Mouse (Mus musculus) ES-CJ7 (cell line): ENCODE results near the gene C1qtnf3.

Experiments
- DNase-seq: peaks from one replicate; pipeline ENCODE4 v3.0.0; 2011; ENCODE audit warnings: low read depth, low spot score

C1qtnf3 gene

DNA sequence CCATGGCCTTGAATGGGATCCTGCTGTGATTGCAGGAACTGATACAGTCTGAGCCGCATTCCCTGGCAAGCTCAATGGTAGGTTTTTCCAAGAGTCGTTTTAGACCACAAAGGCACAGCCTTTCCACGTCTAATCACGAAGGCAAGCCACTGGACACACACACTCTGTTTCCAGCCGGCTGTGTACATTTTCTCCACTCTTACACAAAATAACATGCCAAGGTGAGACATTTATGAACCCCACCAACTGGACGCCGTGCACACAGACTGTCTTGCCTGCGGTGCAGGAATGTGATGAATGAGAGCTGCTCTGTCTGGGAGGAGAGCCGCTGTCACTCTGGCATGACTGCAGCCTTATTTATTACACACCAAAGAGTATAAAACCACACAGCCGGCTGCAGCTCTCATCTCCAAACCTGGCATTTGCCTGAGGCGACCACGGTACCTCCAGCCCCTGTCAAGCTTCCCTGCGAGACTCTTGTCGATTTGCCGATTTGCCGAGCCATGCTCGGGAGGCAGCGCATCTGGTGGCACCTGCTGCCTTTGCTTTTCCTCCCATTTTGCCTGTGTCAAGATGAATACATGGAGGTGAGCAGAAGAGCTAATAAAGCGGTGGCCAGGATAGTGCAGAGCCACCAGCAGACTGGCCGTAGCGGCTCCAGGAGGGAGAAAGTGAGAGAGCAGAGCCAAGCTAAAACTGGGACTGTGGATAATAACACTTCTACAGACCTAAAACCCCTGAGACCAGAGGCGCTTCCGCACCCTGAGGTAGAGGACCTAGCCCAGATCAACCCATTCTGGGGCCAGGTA is at the start of gene C1qtnf3:
C1qtnf3 (plus strand) TSS at position 382 of the 809 bp plus-strand sequence.
- DNase-seq: peak; percentile 21

DNA sequence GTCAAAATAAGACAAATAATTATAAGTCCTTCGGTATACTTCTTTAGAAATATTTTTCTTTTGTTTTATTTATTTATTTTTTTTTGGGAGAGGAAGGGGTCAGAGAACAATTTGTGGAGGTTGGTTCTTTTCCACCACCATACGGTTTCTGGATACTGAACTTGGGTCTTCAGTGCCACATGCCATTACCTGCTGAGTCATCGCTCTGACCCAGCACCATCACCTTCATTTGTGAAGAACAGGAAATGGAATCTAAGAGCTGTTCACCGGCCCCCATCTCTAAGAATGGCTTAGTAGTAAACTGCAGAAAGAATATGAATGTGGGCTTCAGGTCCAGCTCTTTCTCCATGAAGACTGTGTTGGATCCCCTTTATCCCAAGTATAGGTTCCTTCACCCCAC is 49.8 kb upstream of the C1qtnf3 start:
- DNase-seq: no peak

DNA sequence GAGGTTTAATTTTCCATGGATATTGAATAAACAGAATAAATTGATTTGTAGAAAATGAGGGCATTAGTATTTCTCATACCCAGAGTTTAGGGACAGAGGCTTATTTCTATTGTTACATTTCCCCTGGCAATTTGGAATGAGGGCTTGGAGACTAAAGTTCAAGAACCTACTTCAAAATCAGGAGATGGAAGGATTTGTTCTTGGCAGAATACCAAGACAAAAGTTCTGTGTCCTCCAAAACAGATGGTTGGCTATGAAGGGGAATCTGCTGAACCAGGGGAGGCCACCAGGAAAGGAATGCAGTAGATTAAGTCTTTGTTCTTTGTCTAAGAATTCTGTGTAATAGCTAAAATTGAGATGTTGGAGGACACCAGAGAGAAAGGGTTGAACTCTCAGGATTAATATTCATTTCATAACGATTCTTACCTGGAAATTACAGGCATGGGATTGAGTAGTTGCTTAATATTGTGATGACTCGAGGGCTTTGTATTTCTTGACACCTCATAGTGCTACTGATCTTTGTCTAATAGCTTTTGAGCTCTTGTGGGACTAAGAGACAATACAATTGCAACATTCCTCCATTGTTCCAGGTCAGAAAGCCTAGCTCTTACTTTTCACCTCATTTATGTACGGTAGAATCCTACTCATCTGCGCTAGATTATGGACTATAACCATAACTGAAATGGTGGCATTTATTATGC is 35.4 kb upstream of the C1qtnf3 start:
- no peak for DNase-seq

DNA sequence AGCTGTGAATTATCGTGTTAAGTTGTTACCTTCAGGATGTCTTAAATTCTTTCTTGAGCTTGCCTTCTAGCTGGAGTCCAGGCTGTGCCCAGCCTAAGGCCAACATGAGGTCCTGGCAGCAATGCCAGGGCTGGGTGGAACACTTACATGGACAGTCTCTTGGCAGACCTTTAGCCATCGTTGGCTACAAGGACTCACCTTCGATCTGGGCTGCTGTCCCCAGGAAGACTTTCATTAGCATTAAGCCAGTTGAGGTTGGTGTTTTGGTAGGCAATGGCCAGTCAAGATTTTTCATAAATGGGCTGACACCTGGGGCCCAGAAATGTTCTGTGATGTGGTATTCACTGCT is 34.8 kb upstream of the C1qtnf3 start:
- no peak for DNase-seq

DNA sequence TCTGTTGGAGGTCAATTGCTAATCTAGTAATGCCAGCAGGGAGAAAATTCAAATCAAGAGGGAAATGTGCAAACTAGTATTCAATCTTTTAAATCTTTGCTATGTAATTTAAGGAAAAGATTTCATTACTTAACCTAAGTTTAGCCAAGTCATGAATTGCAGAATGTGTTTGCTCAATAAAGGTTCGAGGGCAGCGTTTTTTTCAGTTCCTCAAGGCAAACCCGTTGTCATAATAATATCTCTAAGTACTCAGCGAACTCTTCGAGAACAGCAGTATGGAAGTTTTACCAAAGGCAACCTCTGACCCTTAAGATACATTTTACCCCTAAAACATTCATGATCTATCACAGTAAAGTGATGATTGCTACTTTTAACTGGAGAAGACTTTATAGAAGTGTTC is 31.9 kb upstream of the C1qtnf3 start:
- DNase-seq: no peak

- DNase-seq: peak; percentile 77
Measured at GRCm38 (mm10) chr15:10921064-10921463, 31.1 kb upstream of the C1qtnf3 start.

GRCm38 (mm10) chr15:10922061-10922460 is 30.1 kb upstream of the C1qtnf3 start:
- no peak for DNase-seq

- DNase-seq: no peak
Measured at GRCm38 (mm10) chr15:10922570-10922969, 29.6 kb upstream of the C1qtnf3 start.

- DNase-seq: no peak
Measured at GRCm38 (mm10) chr15:10923076-10923995, 28.8 kb upstream of the C1qtnf3 start.

- DNase-seq: no peak
Measured at GRCm38 (mm10) chr15:10927325-10927724, 24.8 kb upstream of the C1qtnf3 start.

GRCm38 (mm10) chr15:10928633-10929270 is 23.4 kb upstream of the C1qtnf3 start:
- DNase-seq: no peak

- no peak for DNase-seq
Measured at GRCm38 (mm10) chr15:10933930-10934329, 18.2 kb upstream of the C1qtnf3 start.

GRCm38 (mm10) chr15:10940148-10941108 is 11.7 kb upstream of the C1qtnf3 start:
- no peak for DNase-seq

DNA sequence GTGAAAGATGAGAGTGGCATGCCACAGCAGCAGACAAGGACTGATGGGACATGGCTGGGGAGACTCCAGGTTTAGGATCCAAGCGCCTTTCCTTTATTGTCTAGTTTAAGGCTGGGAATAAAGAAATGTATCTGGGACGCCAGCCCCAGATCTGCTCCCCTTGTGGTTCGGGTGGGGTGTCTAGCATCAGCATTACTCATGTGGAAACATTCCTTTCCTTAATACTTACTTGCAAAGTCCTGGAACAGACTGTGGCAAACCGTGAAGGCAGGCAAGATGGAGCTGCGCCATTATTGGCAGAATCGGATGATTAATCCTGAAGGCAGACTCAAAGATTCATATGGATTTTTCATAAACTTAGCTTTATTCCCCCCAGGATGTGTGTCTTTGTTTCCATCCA is 10.2 kb upstream of the C1qtnf3 start:
- no peak for DNase-seq

DNA sequence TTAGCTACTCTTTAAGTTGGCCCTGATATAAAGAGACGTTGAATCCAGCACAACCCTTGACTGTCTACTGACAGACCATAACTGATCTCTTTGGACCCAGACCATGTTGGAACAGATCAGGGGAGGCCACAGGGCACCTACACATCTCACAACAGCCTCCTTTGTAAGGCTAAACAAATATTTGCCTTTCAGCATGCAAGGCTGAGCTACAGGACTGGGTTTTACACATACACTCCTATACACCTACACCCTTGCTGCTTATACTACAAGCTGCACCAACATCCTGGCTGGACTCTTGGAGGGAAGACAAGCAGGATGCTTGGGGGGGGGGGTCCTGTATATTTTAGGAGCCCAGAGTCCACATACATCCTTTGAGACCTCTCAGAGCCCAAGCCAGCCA is 4.3 kb upstream of the C1qtnf3 start:
- no peak for DNase-seq

DNA sequence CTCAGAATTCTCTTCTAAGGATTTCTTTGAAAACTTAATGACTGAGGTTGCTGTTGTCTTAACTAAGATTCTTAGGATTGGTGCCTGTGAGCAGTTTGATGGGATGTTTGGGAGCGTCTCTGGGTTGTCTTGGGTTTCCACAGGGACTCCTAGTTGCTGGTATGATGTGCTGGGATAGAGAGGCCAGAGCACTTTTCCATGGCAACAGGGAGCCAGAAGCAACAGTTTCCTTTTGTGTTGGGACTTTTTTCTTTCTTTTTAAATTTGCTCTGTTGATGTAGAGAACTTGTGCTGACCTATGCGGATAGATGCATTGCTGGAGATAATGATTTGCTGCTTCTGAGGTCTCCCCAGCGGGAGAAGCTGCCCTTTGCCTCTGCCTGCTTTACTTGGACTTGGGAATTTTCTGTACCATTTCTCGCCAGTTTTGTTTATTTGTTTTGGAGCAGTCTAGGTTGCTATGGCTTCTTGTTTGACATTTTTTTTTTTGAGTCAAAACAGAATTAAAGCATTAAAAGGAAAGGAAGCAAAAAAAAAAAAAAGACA is 701 bp downstream of the C1qtnf3 start:
- DNase-seq: no peak

GRCm38 (mm10) chr15:10953465-10953864 is 1.3 kb downstream of the C1qtnf3 start:
- no peak for DNase-seq

DNA sequence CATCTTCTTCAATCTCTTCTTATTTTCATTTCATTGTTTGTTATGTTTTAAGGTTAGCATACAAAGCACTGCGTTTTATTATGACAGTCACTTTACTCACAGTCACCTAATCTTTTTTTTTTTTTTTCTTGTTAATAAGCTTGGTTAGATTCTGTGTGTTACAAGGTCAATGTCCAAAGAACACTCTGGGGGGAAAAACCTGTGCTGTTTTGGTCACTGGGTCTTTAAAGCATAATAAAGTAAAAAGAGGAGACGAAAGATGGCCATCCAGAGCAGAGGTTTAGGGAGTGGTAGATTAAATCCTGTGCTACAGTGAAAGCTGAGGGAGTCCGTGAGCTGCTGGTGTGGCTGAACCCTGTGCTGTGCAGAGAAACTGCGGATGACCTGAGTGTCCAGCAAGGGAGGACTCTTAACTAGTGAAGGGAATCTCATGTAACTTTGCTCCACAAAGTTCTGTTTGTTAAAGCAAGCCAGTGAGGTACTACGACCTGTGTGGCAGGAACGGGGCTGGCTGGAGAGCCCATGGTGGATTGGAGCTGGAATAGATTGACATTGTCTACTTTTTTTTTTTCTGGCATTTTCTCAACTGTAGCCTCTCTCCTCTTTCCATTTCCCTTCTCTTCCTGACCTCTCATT is 2.4 kb downstream of the C1qtnf3 start:
- DNase-seq: no peak

GRCm38 (mm10) chr15:10955156-10955555 is 3.0 kb downstream of the C1qtnf3 start:
- DNase-seq: no peak

- no peak for DNase-seq
Measured at GRCm38 (mm10) chr15:10956706-10957105, 4.6 kb downstream of the C1qtnf3 start.
